Mouse (Mus musculus) forebrain, postnatal 0 days (tissue): ENCODE results near the gene Gm10272. TPM values are rescaled to one million over a fixed set of nuclear protein-coding genes. Genes with fewer than 3 reads are reported as not detected.
"Not testable (repeated sequence)": the region's sequence is repeated elsewhere in the genome, so short reads cannot be mapped to it uniquely, and the experiment has no call there.

Source experiments
- ATAC-seq: fragments of 200-750 bp; cut with Nextera tagmentation; 2 replicates; pipeline ENCODE4 v1.8.0; 2017; ENCODE audit warnings: mild to moderate bottlenecking, moderate library complexity
- DNase-seq: peaks from one replicate; pipeline ENCODE4 v3.0.0-alpha.2; 2015
- H3K27ac ChIP-seq: fragments of 300-500 bp; sonication (generic); 2 replicates; pipeline ENCODE4 v1.5.1; 2014; ENCODE audit warnings: low read depth, mild to moderate bottlenecking, antibody characterized with exemption, low read length, moderate library complexity, mixed read lengths
- H3K27me3 ChIP-seq: fragments of 300-500 bp; sonication (generic); 2 replicates; pipeline ENCODE4 v1.6.1; 2014; ENCODE audit warnings: mild to moderate bottlenecking, low read length, mixed read lengths; ENCODE audit not compliant: insufficient read depth
- H3K36me3 ChIP-seq: fragments of 300-500 bp; sonication (generic); 2 replicates; pipeline ENCODE4 v1.6.1; 2014; ENCODE audit warnings: mild to moderate bottlenecking, moderate library complexity; ENCODE audit not compliant: insufficient read depth
- H3K4me1 ChIP-seq: fragments of 300-500 bp; sonication (generic); 2 replicates; pipeline ENCODE4 v1.6.1; 2014; ENCODE audit warnings: antibody characterized with exemption; ENCODE audit not compliant: insufficient read depth
- H3K4me2 ChIP-seq: fragments of 300-500 bp; sonication (generic); 2 replicates; pipeline ENCODE4 v1.6.1; 2014; ENCODE audit warnings: low read depth, mild to moderate bottlenecking, moderate library complexity
- H3K4me3 ChIP-seq: fragments of 300-500 bp; sonication (generic); 2 replicates; pipeline ENCODE4 v1.5.1; 2014; ENCODE audit warnings: low read depth, low read length, mixed read lengths
- H3K9ac ChIP-seq: fragments of 300-500 bp; sonication (generic); 2 replicates; pipeline ENCODE4 v1.6.1; 2014; ENCODE audit warnings: mild to moderate bottlenecking
- H3K9me3 ChIP-seq: fragments of 300-500 bp; sonication (generic); 2 replicates; pipeline ENCODE4 v1.6.1; 2016; ENCODE audit warnings: low read length
- CTCF ChIP-seq: sonication (generic); IDR thresholded peaks from 2 replicates; pipeline ENCODE4 v1.5.1; 2016; ENCODE audit warnings: antibody characterized with exemption, control low read depth, low read depth
- WGBS: fragments of 180-500 bp; shearing (Covaris S2); extraction: QIAGEN DNeasy Blood & Tissue Kit; methylation state at CpG from one replicate; pipeline ENCODE4 v1.1.7; 2014; 5-methylcytosine and 5-hydroxymethylcytosine counted together
- polyA plus RNA-seq: library from polyadenylated mRNA; unstranded; fragments of >200 nt; fragmentation: Nextera tagmentation; extraction: Ambion mirVana; gene quantifications from 2 replicates; pipeline ENCODE4 v1.2.1, GENCODE M21; 2015
- total RNA-seq: library from RNA; depleted of rRNA; stranded (reverse); fragments of >200 nt; gene quantifications from 2 replicates; pipeline ENCODE4 v1.2.3, GENCODE M21; 2014

Gm10272 gene
- total and polyA plus RNA-seq, 2 experiments from 2014 or later: not detected

DNA sequence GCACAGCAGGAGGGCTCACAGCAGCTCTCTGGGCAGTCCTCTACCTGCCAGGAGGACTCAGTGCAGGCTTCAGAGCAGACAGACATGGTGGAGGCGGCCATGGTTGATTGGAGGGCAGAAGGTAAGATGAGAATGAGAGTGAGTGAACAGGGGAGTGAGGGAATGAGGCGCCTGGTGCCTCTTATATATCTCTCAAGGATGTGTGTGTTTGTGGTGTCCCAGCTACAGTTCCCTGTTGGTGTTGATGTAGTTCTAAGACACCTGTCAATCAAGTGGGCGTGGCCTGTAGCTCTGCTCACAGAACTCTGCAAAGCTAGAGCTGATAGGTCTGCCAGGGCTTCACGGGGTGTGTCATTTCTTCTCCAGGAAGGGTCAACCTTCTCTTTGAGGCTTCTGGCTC lies 9.3 kb upstream of the Gm10272 start, which contains the start of gene Gm9508:
Gene Gm9508, minus strand, starts transcription at position 101 of the 400 bp plus-strand sequence.
- no peaks in the 10 kb centered on the region for H3K36me3 ChIP-seq

DNA sequence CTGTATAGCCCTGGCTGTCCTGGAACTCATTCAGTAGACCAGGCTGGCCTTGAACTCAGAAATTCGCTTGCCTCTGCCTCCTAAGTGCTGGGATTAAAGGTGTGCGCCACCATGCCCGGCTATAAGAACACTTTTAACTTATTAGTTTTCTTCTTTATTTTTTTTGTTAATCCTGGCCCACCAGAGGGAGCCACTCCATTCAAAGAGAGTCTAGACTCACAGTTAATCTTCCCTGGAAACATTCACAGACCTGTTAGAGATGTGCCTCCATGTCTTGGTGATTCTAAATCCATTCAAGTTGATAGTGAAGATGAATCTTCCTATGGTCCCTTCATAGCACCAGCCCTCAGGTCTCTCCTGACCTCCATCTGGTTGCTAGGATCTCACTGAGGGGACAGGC lies 3.4 kb downstream of the Gm10272 start:
- H3K27me3 ChIP-seq: no peaks in the 10 kb centered on the region
- DNase-seq (no peak), ATAC-seq (no peak)
- WGBS: 75% methylated on average over 3 of the region's 3 CpGs
- no peak overlapping the region for H3K27ac ChIP-seq
- no peaks in the 10 kb centered on the region for H3K4me1 ChIP-seq
- no peak overlapping the region for H3K4me3 ChIP-seq
- H3K36me3 ChIP-seq: no peaks in the 10 kb centered on the region
- no peak overlapping the region for H3K4me2 ChIP-seq
- H3K9me3 ChIP-seq: no peaks in the 10 kb centered on the region
- peak; percentile 40; the same call in 1 of the 2 replicates for TF ChIP-seq CTCF
- H3K9ac ChIP-seq: no peak overlapping the region

More for the DNA sequence above, 9.3 kb upstream of the Gm10272 start, which contains the start of gene Gm9508:
- DNase-seq (no peak), ATAC-seq (no peak)
- Histone ChIP-seq H3K4me1 (no peaks in the 10 kb centered on the region), H3K4me2 (no peak within 1 kb of the TSS), H3K4me3 (no peak within 1 kb of the TSS), H3K27me3 (no peaks in the 10 kb centered on the region), H3K9ac (no peak within 1 kb of the TSS), H3K9me3 (no peaks in the 10 kb centered on the region; the same call in 1 of the 2 replicates), H3K27ac (no peak within 1 kb of the TSS)
- no peak for TF ChIP-seq CTCF
- 46% methylated on average over 4 of the region's 4 CpGs for WGBS

DNA sequence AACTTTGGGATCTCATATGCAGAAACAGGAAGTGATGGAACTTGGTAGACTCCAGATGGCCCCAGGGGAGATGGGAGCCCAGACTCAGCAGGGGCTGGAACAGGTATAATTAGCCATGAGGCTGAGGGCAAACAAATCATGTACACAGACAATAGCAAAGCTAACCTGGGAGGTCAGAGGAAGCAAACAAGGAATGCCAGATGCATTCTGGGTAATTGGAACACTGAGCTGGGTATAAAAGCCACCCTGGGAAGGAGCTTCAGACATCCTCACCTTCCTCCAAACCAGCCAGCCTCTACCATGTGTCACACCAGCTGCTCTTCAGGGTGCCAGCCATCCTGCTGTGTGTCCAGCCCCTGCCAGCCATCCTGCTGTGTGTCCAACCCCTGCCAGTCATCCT lies 4.7 kb downstream of the Gm10272 start, which contains the start of gene Gm10024:
Gene Gm10024, plus strand, starts transcription at position 301 of the 400 bp plus-strand sequence.
- not testable (repeated sequence) for H3K4me3 ChIP-seq, H3K9me3 ChIP-seq, H3K36me3 ChIP-seq

DNA sequence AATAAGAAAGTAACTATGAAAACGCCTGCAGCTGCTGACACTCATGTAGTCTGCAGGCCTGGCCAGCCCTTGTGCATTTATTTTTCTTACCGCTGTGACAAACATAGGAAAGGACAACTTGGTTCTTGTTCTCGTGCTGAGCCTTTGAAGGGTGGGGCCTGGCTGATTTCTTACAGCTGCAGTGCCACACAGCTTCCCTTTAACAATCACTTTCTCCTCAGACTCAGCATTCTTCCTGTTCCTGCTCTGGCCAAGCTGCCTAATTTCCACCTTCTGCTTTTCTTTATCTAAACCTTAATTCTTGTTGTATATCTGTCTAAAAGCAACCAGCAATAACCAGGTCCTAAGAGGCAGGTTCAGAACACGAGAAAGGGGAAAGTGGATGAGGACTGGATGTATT lies 7.3 kb downstream of the Gm10272 start:
- DNase-seq: no peak
- Histone ChIP-seq H3K4me3 (no peak overlapping the region), H3K36me3 (no peaks in the 10 kb centered on the region), H3K4me1 (no peaks in the 10 kb centered on the region), H3K9ac (no peak overlapping the region), H3K27ac (no peak overlapping the region), H3K27me3 (no peaks in the 10 kb centered on the region), H3K9me3 (no peaks in the 10 kb centered on the region), H3K4me2 (no peak overlapping the region)
- no peak for ATAC-seq
- WGBS: 74% methylated on average over 4 of the region's 4 CpGs
- no peak for TF ChIP-seq CTCF

More for the DNA sequence above, 4.7 kb downstream of the Gm10272 start, which contains the start of gene Gm10024:
- not testable (repeated sequence) for H3K4me2 ChIP-seq, ATAC-seq, H3K9ac ChIP-seq, DNase-seq, H3K27me3 ChIP-seq, H3K4me1 ChIP-seq, H3K27ac ChIP-seq

DNA sequence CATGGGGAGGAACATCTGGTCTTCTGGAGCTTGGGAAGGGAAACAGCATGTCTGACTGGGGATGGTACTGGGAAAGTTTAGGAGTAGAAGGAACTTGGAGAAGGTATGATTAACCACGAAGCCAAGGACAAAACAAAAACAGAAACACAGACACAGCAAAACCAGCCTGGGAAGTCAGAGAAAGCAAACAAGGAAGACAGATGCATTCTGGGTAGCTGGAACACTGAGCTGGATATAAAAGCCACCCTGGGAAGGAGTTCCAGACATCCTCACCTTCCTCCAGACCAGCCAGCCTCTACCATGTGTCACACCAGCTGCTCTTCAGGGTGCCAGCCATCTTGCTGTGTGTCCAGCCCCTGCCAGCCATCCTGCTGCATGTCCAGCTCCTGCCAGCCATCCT lies 9.1 kb downstream of the Gm10272 start, which contains the start of gene Gm10142:
Gene Gm10142, plus strand, starts transcription at position 301 of the 400 bp plus-strand sequence.
- DNase-seq (no peak), ATAC-seq (no peak)
- H3K4me3 ChIP-seq: no peak within 1 kb of the TSS
- no peaks in the 10 kb centered on the region for H3K27me3 ChIP-seq
- H3K36me3 ChIP-seq: no peaks in the 10 kb centered on the region
- H3K9ac ChIP-seq: no peak within 1 kb of the TSS
- H3K9me3 ChIP-seq: no peaks in the 10 kb centered on the region
- H3K27ac ChIP-seq: no peak within 1 kb of the TSS
- 96% methylated on average over 1 of the region's 1 CpGs for WGBS
- H3K4me2 ChIP-seq: no peak within 1 kb of the TSS
- H3K4me1 ChIP-seq: no peaks in the 10 kb centered on the region
- no peak for TF ChIP-seq CTCF

DNA sequence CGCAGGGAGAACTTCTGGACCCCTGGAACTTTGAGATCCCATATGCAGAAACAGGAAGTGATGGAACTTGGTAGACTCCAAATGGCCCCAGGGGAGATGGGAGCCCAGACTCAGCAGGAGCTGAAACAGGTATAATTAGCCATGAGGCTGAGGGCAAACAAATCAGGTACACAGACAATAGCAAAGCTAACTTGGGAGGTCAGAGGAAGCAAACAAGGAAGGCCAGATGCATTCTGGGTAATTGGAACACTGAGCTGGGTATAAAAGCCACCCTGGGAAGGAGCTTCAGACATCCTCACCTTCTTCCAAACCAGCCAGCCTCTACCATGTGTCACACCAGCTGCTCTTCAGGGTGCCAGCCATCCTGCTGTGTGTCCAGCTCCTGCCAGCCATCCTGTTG lies 13.9 kb downstream of the Gm10272 start, which contains the start of gene Krtap12-1:
Gene Krtap12-1, plus strand, starts transcription at position 301 of the 400 bp plus-strand sequence.
- not testable (repeated sequence) for DNase-seq, H3K9ac ChIP-seq, H3K4me2 ChIP-seq, H3K9me3 ChIP-seq, H3K27ac ChIP-seq, ATAC-seq, H3K4me1 ChIP-seq, H3K27me3 ChIP-seq, H3K36me3 ChIP-seq, H3K4me3 ChIP-seq
- 73% methylated on average over 1 of the region's 1 CpGs for WGBS

DNA sequence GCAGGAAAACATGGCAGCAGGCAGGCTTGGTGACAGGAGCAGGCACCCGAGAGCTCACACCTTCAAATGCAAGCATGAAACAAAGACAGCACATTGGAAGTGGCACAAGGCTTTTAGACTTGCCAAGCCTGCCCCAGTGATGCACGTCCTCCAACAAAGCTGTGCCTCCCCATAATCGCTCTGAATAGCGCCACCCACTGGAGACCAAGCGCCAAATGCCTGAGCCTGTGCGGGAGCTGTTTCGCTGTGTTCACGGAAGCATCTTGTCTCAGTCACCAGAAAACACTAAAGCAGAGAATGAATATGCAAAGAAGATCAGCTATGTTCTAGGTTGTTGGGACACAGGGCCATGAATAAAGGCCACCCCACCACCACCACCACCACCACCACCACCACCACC lies 18.4 kb downstream of the Gm10272 start:
- 72% methylated on average over 8 of the region's 8 CpGs for whole genome bisulfite sequencing
- no peaks in the 10 kb centered on the region for H3K9me3 ChIP-seq
- no peak overlapping the region for H3K27ac ChIP-seq
- no peak overlapping the region for H3K4me2 ChIP-seq
- no peaks in the 10 kb centered on the region for H3K36me3 ChIP-seq
- no peak for TF ChIP-seq CTCF
- no peak for ATAC-seq
- no peak overlapping the region for H3K4me3 ChIP-seq
- H3K4me1 ChIP-seq: no peaks in the 10 kb centered on the region
- DNase-seq: no peak
- no peak overlapping the region for H3K9ac ChIP-seq
- no peaks in the 10 kb centered on the region for H3K27me3 ChIP-seq
